Mouse (Mus musculus): ENCODE data around the gene 9230102O04Rik. TPM values are rescaled to one million over a fixed set of nuclear protein-coding genes. Genes with fewer than 3 reads are reported as not detected.

The 9230102O04Rik gene
- total RNA-seq, 1 experiment, result not detected

GRCm38 (mm10) chr2:9878564-9879081 lies 10.7 kb downstream of the 9230102O04Rik start:
- H3K9ac ChIP-seq (ENCODE audit: insufficient read depth, low read depth, low read length, poor library complexity, severe bottlenecking), result no peak overlapping the region
- no peaks in the 10 kb centered on the region for H3K36me3 ChIP-seq (ENCODE audit: control insufficient read depth, insufficient read depth, low read length, poor library complexity, severe bottlenecking)
- H3K27ac ChIP-seq (ENCODE audit: insufficient read depth, low read depth, low read length, poor library complexity, severe bottlenecking), result no peak overlapping the region
- H3K9me3 ChIP-seq (ENCODE audit: control insufficient read depth, insufficient read depth, low read depth, low read length), result no peaks in the 10 kb centered on the region
- H3K4me1 ChIP-seq (ENCODE audit: control insufficient read depth in 2 of 2, insufficient read depth in 2 of 2, low read length in 2 of 2, poor library complexity in 1 of 2), result peaks cover 0 to 14% of the 10 kb centered on the region in 2 experiments; a peak in 2 of 4 replicates
- no peak for DNase-seq (ENCODE audit: low read depth, low spot score)
- in situ Hi-C loops (cut with MboI; ENCODE audit: low sequenced_read_pairs in 2 of 2, unreplicated experiment in 2 of 2), result no loop called here
- peak overlapping the region; percentile 44 to 58 for H3K4me3 ChIP-seq (ENCODE audit: insufficient read depth in 1 of 2, low read depth in 1 of 2, low read length in 2 of 2, poor library complexity in 1 of 2, severe bottlenecking in 1 of 2)
- TF ChIP-seq ZC3H11A (IDR thresholded peaks at IDR 0.05; ENCODE audit: borderline replicate concordance, low read depth, low read length) (no peak), MAFK (IDR thresholded peaks at IDR 0.05; ENCODE audit: insufficient read depth, low read depth, low read length) (no peak), CHD2 (IDR thresholded peaks at IDR 0.05; ENCODE audit: low read depth, low read length) (no peak), HCFC1 (IDR thresholded peaks at IDR 0.05; ENCODE audit: borderline replicate concordance, insufficient read depth, low read length) (no peak), ZNF384 (IDR thresholded peaks at IDR 0.05; ENCODE audit: low read depth, low read length) (no peak)

- Histone ChIP-seq H3K4me3 (ENCODE audit: insufficient read depth in 1 of 2, low read depth in 1 of 2, low read length in 2 of 2, poor library complexity in 1 of 2, severe bottlenecking in 1 of 2) (peak overlapping the region; percentile 44 to 58), H3K36me3 (ENCODE audit: control insufficient read depth, insufficient read depth, low read length, poor library complexity, severe bottlenecking) (no peaks in the 10 kb centered on the region), H3K4me1 (ENCODE audit: control insufficient read depth in 2 of 2, insufficient read depth in 2 of 2, low read length in 2 of 2, poor library complexity in 1 of 2) (peaks cover 0 to 14% of the 10 kb centered on the region in 2 experiments; a peak in 2 of 4 replicates), H3K27ac (ENCODE audit: insufficient read depth, low read depth, low read length, poor library complexity, severe bottlenecking) (no peak overlapping the region), H3K9me3 (ENCODE audit: control insufficient read depth, insufficient read depth, low read depth, low read length) (no peaks in the 10 kb centered on the region), H3K9ac (ENCODE audit: insufficient read depth, low read depth, low read length, poor library complexity, severe bottlenecking) (no peak overlapping the region)
- DNase-seq (ENCODE audit: low read depth, low spot score), result no peak
- in situ Hi-C loops (cut with MboI; ENCODE audit: low sequenced_read_pairs in 2 of 2, unreplicated experiment in 2 of 2), result no loop called here
- TF ChIP-seq ZNF384 (IDR thresholded peaks at IDR 0.05; ENCODE audit: low read depth, low read length) (peak; percentile 45; the same call in 1 of the 2 replicates), ZC3H11A (IDR thresholded peaks at IDR 0.05; ENCODE audit: borderline replicate concordance, low read depth, low read length) (no peak)
Measured at GRCm38 (mm10) chr2:9877966-9878563, 11.3 kb downstream of the 9230102O04Rik start.

- H3K36me3 ChIP-seq (ENCODE audit: control insufficient read depth, insufficient read depth, low read length, poor library complexity, severe bottlenecking), result no peaks in the 10 kb centered on the region
- H3K27ac ChIP-seq (ENCODE audit: insufficient read depth, low read depth, low read length, poor library complexity, severe bottlenecking), result no peak overlapping the region
- DNase-seq (ENCODE audit: low read depth, low spot score), result no peak
- in situ Hi-C loops (cut with MboI; ENCODE audit: low sequenced_read_pairs in 2 of 2, unreplicated experiment in 2 of 2), result no loop called here
- H3K9ac ChIP-seq (ENCODE audit: insufficient read depth, low read depth, low read length, poor library complexity, severe bottlenecking), result peak overlapping the region; percentile 26; the same call in 1 of the 2 replicates
- TF ChIP-seq MAFK (IDR thresholded peaks at IDR 0.05; ENCODE audit: insufficient read depth, low read depth, low read length), result no peak
- no peak for TF ChIP-seq HCFC1 (IDR thresholded peaks at IDR 0.05; ENCODE audit: borderline replicate concordance, insufficient read depth, low read length)
- TF ChIP-seq ZC3H11A (IDR thresholded peaks at IDR 0.05; ENCODE audit: borderline replicate concordance, low read depth, low read length), result no peak
- no peak for TF ChIP-seq ZNF384 (IDR thresholded peaks at IDR 0.05; ENCODE audit: low read depth, low read length)
- TF ChIP-seq CHD2 (IDR thresholded peaks at IDR 0.05; ENCODE audit: low read depth, low read length), result no peak
- peak overlapping the region; percentile 24 to 43; a peak in 3 of 4 replicates for H3K4me3 ChIP-seq (ENCODE audit: insufficient read depth in 1 of 2, low read depth in 1 of 2, low read length in 2 of 2, poor library complexity in 1 of 2, severe bottlenecking in 1 of 2)
- H3K4me1 ChIP-seq (ENCODE audit: control insufficient read depth in 2 of 2, insufficient read depth in 2 of 2, low read length in 2 of 2, poor library complexity in 1 of 2), result peaks cover 0 to 15% of the 10 kb centered on the region in 2 experiments; a peak in 2 of 4 replicates
- H3K9me3 ChIP-seq (ENCODE audit: control insufficient read depth, insufficient read depth, low read depth, low read length), result no peaks in the 10 kb centered on the region
Measured at GRCm38 (mm10) chr2:9877326-9877690, 12.0 kb downstream of the 9230102O04Rik start.

GRCm38 (mm10) chr2:9876621-9877325 lies 12.6 kb downstream of the 9230102O04Rik start:
- H3K36me3 ChIP-seq (ENCODE audit: control insufficient read depth, insufficient read depth, low read length, poor library complexity, severe bottlenecking), result no peaks in the 10 kb centered on the region
- no peak for TF ChIP-seq MAFK (IDR thresholded peaks at IDR 0.05; ENCODE audit: insufficient read depth, low read depth, low read length)
- TF ChIP-seq CHD2 (IDR thresholded peaks at IDR 0.05; ENCODE audit: low read depth, low read length), result no peak
- no peak for TF ChIP-seq ZNF384 (IDR thresholded peaks at IDR 0.05; ENCODE audit: low read depth, low read length)
- no peak for TF ChIP-seq HCFC1 (IDR thresholded peaks at IDR 0.05; ENCODE audit: borderline replicate concordance, insufficient read depth, low read length)
- no peak for TF ChIP-seq ZC3H11A (IDR thresholded peaks at IDR 0.05; ENCODE audit: borderline replicate concordance, low read depth, low read length)
- H3K4me3 ChIP-seq (ENCODE audit: insufficient read depth in 1 of 2, low read depth in 1 of 2, low read length in 2 of 2, poor library complexity in 1 of 2, severe bottlenecking in 1 of 2), result peak overlapping the region; percentile 24 to 43; a peak in 3 of 4 replicates
- peaks cover 0 to 14% of the 10 kb centered on the region in 2 experiments; a peak in 2 of 4 replicates for H3K4me1 ChIP-seq (ENCODE audit: control insufficient read depth in 2 of 2, insufficient read depth in 2 of 2, low read length in 2 of 2, poor library complexity in 1 of 2)
- H3K9me3 ChIP-seq (ENCODE audit: control insufficient read depth, insufficient read depth, low read depth, low read length), result no peaks in the 10 kb centered on the region
- in situ Hi-C loops (cut with MboI; ENCODE audit: low sequenced_read_pairs in 2 of 2, unreplicated experiment in 2 of 2), result no loop called here
- H3K27ac ChIP-seq (ENCODE audit: insufficient read depth, low read depth, low read length, poor library complexity, severe bottlenecking), result no peak overlapping the region
- peak overlapping the region; percentile 26; the same call in 1 of the 2 replicates for H3K9ac ChIP-seq (ENCODE audit: insufficient read depth, low read depth, low read length, poor library complexity, severe bottlenecking)
- no peak for DNase-seq (ENCODE audit: low read depth, low spot score)

Data from ES-E14 (cell line).